Mouse (Mus musculus): ENCODE measurements at regions not wholly inside any gene's neighbourhood (a gene's known extent, or its start where the extent isn't known, plus 50 kb on each side); places are given as distances from the start of the nearest gene placed in this dataset.

GRCm38 (mm10) chr5:119389857-119390256, 280.6 kb upstream of the Tbx3 start:
- DNase-seq (ENCODE audit: low read depth, low spot score): no peak

DNA sequence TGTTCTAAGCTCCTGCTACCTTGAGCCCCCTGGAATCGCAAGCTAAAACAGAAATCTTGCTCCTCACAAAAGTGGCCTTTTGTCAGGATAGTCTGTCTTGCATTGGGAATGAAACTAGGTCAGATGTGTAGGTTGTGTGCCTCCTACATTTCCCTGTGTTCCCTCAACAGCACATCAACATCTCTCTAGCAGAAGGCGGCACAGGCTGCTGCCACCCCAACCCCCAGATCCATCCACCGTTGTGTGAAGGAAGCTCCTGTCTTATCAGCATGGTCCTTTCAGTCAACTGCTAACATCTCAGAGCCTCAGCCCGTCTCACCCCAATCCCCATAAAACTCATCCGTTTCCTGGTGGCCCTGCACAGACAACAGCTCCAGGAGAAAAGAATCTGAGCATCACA, 272.0 kb upstream of the Tbx3 start:
- no peak for DNase-seq (ENCODE audit: low read depth, low spot score)

DNA sequence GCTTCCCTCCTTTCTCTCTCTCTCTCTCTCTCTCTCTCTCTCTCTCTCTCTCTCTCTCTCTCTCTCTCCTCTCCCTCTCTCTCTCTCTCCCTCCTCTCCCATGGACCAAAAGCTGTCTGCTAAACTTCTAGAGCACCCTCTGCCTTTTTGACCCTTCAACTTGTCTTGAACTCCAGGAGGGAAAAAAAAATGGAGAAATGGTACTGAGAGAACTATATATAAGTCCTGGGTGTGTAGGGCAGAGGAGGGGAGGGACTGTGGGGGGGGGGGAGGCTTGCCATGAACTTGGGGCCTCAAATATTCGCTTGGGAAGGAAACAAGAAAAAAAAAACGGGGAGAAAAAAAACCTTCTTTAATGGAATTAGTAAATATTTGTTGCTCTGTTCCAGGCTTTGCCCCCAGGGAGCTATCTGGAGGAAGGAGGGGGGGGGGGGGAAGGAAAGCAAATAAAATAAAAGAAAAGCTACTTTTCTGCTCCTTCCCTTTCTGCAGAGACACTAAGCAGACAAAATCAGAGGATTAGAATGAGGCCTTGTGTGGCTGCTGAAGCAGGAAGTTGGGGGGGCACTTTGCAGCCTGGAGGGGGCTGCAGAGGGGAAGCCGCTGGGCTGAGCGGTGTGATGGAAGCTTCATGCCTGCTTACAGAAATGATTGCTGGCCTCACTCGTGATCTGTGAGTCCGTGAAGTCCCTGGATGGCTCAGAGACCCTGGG, 270.1 kb upstream of the Tbx3 start:
- no peak for DNase-seq (ENCODE audit: low read depth, low spot score)

GRCm38 (mm10) chr5:119401915-119402314, 268.6 kb upstream of the Tbx3 start:
- no peak for DNase-seq (ENCODE audit: low read depth, low spot score)

DNA sequence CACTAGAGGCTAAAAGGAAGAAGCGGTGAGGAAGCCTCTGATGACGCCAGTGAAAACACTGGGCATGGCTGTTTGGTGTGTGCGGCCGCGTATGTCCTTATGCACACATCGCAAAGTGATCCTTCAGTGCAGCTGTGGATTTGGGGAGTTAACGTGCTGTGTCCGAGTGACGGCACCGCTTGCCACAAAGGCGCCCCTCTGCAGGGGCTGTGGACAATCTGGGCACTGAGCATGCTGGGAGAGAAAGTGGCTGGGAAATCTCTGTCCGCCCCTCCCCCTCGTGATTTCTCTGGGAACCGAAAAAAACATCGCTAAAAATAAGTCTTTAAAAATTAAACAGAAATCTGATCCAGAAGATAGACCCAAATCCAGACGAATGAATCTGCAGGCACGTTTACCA, 267.8 kb upstream of the Tbx3 start:
- DNase-seq (ENCODE audit: low read depth, low spot score): no peak

DNA sequence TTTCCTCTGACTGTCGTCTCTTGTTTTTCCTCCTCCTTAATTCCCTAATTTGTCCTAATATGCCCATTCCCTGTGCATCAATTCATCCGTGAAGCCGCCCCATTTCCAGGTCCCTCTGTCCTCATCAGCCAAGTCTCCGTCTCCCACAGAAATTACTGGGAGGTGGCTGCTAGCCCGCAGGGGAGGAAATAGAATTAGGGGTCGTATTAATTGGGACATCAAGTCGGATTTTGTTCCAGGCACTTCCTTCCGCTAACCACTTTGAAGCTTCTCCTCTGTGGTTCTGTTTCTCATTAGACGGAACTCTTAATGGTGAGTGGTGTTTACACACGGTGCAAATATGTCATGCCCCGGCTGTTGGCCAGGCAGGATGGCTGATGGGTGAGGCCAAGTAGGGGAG, 259.5 kb upstream of the Tbx3 start:
- DNase-seq (ENCODE audit: low read depth, low spot score): no peak

- DNase-seq (ENCODE audit: low read depth, low spot score): no peak
Observed at GRCm38 (mm10) chr5:119415835-119416234, 254.6 kb upstream of the Tbx3 start.

DNA sequence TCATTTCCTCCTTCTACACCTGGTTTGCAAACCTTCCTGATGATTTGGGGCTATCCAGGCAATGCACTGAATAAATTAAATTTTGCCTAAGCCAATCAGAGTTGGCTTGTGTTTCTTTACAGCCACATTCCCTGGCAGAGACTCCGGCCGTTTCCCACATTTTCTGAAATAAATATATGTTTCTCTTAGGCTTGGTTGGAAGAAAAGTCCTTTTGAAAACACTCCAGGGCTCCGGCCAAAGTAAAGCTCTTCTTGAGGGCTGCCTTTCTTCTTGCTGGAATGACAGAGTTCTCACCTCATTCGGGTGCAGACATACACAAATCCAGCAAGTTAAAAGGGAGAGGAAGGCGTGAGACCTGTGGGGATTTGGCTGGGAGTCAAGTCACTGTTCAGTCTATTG, 252.0 kb upstream of the Tbx3 start:
- DNase-seq (ENCODE audit: low read depth, low spot score): no peak

DNA sequence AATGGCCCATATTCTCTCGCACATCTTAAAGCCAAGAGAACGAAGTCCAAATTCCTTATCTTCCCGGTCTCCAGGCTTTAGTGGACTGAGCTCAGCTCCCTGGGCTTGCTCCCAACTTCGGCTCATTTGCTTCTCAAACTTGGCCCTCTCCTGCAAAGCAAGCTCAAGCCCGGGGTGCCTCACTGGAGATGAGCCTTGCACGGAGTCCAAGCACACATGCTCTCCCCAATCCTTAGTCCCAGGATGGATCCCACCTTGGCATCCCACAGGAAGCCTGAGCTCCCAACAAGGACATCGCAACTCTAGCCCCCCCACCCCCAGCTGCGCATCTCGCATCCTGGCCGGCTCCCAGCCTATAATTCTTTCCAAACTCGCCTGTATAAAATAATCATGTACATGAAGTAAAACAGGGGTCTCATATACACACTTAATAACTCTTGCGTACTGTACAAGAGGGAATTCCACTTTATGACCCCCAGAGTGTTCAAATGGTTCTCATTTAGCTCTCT, 242.9 kb upstream of the Tbx3 start:
- DNase-seq (ENCODE audit: low read depth, low spot score): no peak

- no peak for DNase-seq (ENCODE audit: low read depth, low spot score)
Observed at GRCm38 (mm10) chr5:119431271-119431756, 239.2 kb upstream of the Tbx3 start.

DNA sequence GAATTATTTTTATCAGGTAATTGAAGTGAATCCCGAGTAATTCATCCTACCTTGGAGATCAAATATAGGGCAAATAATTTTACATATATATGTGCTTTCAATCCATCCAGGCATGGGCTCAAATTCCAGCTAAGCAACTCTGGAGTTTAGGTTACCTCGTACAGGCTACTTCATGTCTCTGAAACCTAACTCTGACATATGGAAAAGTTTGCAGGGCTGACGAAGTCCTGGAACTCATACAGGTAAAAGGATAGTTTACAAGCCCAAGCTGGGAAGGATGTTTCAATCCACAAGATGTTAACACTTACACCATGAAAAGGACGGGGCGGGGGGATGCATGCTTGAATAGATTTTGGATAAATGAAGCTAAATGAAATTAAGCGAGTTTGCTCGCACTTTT, 235.9 kb upstream of the Tbx3 start:
- DNase-seq (ENCODE audit: low read depth, low spot score): no peak

GRCm38 (mm10) chr5:119448494-119448893, 222.0 kb upstream of the Tbx3 start:
- no peak for DNase-seq (ENCODE audit: low read depth, low spot score)

GRCm38 (mm10) chr5:119449166-119449565, 221.3 kb upstream of the Tbx3 start:
- no peak for DNase-seq (ENCODE audit: low read depth, low spot score)

DNA sequence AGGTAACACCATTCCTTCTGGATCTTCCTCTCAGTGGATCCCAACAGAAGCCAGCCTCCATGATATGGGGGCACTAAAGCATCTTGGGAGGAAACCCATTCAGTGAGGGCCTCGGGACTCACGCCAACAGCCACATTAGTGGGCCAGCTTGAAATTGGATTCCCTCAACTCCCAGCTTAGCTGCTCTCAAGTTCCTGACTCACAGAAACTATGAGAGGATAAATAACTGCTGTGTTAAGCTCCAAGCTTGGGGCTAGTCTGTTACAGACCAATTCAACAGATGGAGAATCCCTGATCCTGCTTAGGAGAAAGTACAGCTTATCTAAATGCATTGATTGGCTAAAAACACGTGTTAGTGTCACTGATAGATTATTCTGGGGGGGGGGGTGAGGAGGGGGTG, 210.7 kb upstream of the Tbx3 start:
- no peak for DNase-seq (ENCODE audit: low read depth, low spot score)

DNA sequence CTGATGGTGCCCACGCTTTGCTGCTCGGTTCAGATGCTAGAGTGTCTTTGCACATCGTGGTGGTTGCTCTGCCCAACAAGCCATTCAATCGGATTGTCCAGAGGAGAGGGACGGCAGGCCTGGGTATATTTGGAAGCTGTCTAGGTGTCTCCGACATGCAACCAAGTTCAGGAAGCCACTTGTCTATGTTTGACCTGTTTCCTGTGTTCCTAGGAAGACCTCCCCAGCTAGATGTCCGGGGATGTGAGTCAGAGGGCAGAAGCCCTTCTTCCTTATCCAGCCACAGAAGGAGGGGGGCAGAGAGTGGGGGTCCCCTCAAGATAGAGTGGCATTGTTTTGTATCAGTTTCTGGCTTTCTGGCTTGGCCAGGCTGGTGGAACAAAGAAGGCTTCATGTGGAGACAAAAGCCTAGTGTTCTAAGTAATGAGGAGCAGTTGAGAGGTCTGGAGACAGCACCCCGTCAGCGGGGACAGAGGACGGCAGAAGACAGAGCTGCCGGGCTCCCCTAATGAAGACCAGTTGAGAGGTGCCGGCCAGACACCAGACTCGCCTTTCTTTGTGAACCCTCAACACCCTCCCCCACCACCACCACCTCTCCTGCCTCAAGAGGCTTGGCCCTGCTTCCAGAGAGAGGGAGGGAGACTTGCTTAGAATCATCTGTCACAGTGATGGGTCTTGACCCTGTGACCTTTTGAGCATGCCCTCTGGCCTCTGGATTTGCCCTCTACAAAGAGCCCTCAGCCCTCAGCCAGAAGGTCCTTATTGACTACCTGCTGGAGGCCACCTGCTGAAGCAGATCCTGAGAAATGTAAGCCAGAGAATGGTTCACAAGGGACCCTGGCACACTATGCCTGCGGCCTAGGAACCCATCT, 207.6 kb upstream of the Tbx3 start:
- no peak for DNase-seq (ENCODE audit: low read depth, low spot score)

DNA sequence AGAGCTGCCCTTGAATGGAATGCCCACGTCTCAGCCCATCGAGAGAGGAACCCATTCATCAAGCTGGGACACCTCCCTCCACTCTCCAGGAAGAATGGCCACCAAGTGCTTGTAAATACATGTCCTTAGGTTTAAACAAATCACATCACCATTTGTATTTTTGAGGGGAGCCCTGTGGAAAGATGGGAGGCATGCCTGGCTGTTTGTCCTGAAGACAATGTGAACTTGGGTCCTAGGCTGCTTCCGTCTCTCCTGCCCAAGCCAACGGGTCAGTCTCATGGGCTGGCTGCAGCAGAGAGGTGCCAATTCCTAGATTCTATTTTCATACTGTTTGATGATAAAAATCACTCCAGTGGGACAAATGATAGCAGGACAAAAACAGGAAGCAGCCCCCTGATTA, 205.9 kb upstream of the Tbx3 start:
- DNase-seq (ENCODE audit: low read depth, low spot score): no peak

DNA sequence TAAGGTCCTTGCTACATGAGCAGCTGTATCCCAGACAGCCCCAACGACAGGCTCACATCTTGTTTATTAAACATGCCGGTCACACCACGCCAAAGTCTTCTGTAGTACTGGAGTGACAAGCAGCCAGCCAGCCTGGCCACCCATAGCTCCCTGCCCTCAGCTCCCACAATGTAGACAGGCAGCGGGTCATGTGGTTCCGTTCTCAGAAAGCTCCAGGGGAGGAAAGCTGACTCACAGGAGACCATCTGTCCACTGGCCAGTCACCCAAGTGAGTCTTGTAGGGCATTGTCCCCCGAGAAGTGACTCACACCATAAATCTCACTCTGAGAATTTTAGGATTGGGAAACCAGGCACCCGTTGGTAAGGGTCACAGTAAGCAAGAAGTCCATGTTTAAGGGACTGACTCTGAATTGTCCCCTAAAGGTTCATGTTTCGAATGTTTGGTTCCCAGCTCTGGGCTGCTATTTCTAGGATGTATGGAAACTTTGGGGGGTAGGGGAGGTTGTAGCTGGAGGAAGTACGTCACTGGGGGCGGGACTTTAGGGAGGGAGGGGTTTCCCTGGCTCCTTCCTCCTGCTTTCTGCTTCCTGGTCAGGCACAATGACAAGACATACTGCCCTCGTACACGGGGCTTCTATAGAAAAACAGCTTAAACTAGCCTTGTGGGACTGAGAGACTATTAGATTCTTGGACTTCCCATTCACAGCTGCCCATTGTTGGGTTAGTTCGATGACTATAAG, 203.0 kb upstream of the Tbx3 start:
- no peak for DNase-seq (ENCODE audit: low read depth, low spot score)

DNA sequence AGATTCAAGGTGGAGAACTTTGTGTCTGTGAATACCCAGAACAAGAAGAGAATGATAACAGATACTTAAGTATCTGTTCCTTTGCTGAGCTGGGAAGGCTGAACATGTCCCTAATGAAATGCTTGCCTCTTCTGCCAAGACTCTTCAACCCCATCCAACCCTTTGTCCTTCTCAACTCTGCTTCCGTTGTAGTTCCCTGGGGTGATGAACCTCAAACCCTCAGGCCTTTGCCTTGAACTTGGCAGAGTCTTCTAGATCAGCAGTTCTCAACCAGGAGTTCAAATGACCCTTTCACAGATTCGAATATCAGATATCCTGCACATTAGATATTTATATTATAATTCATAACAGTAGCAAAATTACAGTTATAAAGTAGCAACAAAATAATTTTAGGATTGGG, 192.5 kb upstream of the Tbx3 start:
- DNase-seq (ENCODE audit: low read depth, low spot score): no peak

DNA sequence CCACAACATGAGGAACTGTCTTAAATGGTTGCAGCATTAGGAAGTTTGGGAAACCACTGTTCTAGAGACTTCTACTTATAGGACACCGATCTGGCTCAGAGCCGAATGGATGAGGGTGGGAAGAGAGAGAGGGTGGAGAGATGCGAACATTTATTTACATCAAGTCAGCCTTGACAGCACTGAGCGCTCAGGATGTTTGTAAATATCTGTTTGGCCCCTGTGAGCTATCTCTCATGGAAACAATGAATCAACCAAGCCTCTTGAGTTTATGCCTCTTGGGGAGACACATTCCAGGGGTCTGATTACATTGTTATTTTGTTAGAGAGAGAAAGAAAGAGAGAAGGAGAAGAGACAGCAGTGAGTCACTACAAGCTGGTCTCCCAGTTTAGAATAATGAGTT, 192.1 kb upstream of the Tbx3 start:
- no peak for DNase-seq (ENCODE audit: low read depth, low spot score)

DNA sequence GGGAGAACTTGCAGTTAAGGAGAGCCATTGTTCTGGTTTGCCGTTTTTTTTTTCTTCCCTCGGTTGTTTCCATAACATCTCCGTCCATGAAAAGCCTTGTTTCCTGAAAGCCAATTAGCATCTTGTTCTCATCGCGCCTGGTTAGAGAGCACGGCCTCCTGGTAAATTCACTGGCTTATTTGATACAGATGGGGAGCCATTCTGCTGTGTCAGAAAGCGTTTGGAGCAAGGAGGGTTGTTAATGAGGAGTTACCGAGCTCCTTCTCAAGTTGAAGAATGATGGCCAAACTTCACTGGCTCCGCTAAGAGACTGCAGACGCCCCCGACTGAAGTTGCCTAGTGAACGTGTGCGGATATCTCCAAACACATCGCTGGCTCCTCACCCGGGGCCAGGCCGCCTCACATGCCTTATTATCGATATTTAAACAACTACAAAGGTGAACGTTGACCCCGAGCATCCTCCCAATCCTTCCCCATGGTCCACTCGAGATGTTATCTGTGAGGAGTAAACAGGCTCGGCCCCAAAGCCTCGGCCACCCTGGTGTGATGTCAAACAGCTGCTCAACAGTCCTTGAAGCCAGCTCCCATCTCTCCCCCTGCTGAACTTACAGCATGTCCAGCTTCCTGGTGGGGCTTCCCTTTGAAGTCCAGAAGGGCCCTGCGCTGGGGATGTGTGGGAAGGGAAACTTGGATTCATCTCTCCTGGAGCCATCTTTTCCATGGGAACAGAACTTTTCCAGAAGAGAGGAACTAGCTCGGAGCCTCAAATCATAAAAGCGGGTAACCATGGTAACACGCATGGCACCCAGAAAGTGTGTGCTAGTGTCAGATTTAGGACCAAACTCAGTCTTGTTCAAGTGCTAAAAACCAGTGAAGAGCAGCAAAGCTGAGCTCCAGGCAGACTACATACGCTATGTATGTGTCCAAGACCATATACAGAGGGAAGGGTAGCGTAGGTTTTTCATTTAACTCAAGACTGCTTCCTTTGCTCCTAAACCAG, 190.0 kb upstream of the Tbx3 start:
- DNase-seq (ENCODE audit: low read depth, low spot score): no peak

DNA sequence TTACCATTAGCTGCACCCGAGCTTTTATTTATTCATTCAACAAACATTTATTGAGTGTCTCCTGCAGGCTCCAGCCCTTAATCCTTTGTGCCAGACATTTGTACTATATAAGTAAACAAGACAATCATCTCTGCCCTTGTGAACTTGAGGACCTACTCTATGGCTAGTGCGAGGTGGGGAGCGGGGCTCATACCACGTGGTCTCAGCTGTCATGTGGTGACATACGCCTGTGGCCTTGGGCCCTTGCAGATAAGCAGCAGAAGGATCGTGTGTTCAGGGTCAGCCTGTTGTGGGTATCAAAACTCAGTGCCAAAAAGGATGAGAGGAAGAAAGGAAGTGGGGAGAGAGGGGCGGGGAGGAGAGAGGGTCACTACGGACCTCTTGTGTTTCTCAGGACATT, 186.8 kb upstream of the Tbx3 start:
- DNase-seq (ENCODE audit: low read depth, low spot score): no peak

Measured in WW6 (cell line).